In the genomic region with DNA sequence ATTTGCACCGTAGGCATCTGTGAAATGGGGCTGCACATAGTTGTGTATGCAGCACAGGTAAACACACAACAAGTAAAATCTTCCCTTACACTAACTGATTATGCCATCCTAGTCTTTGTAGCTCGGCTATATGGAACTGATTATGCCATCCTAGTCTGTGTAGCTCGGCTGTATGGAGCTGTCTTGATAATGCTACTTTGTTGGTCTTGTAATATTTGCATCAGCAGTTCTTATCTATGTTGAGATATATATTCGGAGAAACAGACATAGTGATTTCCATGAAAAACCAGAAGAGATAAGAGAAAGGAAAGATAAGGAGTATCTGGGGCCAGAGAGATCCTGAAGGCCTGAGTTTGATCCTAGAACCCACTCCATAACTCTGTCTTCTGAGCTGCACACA, we compare ENCODE assay signal across 24 mouse cellular contexts.
"Had no signal": no experiment of that assay in that cellular context is flagged by ENCODE, and none has a peak within 500 bp of the region (broad histone marks: within the 10 kb centered on the region; RNA-seq: fewer than 3 reads in every experiment).

No protein-coding gene starts in this region.

- H3K4me3 ChIP-seq: heart, embryonic 10.5 days; heart, embryonic 12.5 days; hindbrain, embryonic 10.5 days; hindbrain, embryonic 12.5 days; intestine, embryonic 15.5 days; limb, embryonic 13.5 days; limb, embryonic 15.5 days; liver, embryonic 15.5 days had no signal

- DNase-seq: gastrocnemius, postnatal 10 days; gastrocnemius, postnatal 25 days; heart, adult 18-20 months; heart, postnatal 10 days; heart, postnatal 4 days; kidney, adult 18-20 months; kidney, adult 8-10 months; kidney, postnatal 10 days; kidney, postnatal 25 days; layer of hippocampus, adult 9-11 months; layer of hippocampus, postnatal 36 days; left cerebral cortex, postnatal 4 days had no signal

- ATAC-seq: hindbrain, embryonic 16.5 days; inflammation-experienced regulatory T-cells, adult 6 months; intestine, embryonic 15.5 days; intestine, postnatal 0 days had no signal

- H3K27me3 ChIP-seq: heart, embryonic 12.5 days; intestine, embryonic 15.5 days; limb, embryonic 13.5 days; limb, embryonic 15.5 days; liver, embryonic 15.5 days had no signal

- H3K27ac ChIP-seq: heart, embryonic 10.5 days; hindbrain, embryonic 10.5 days; hindbrain, embryonic 12.5 days; hindbrain, embryonic 14.5 days; intestine, embryonic 15.5 days; limb, embryonic 13.5 days; limb, embryonic 15.5 days; liver, embryonic 15.5 days had no signal

- H3K36me3 ChIP-seq: hindbrain, embryonic 10.5 days; hindbrain, embryonic 12.5 days; liver, embryonic 15.5 days had no signal

- H3K9me3 ChIP-seq: heart, embryonic 10.5 days; heart, embryonic 12.5 days; hindbrain, embryonic 10.5 days; hindbrain, embryonic 12.5 days; intestine, embryonic 15.5 days; limb, embryonic 13.5 days; limb, embryonic 15.5 days; liver, embryonic 15.5 days had no signal

- H3K9ac ChIP-seq: heart, embryonic 12.5 days; hindbrain, embryonic 12.5 days; hindbrain, embryonic 14.5 days; intestine, embryonic 15.5 days; limb, embryonic 13.5 days; limb, embryonic 15.5 days; liver, embryonic 15.5 days had no signal

- H3K4me1 ChIP-seq: heart, embryonic 12.5 days; hindbrain, embryonic 10.5 days; hindbrain, embryonic 12.5 days; intestine, embryonic 15.5 days; limb, embryonic 13.5 days; limb, embryonic 15.5 days had no signal

- H3K4me2 ChIP-seq: heart, embryonic 12.5 days; hindbrain, embryonic 12.5 days; hindbrain, embryonic 14.5 days; intestine, embryonic 15.5 days; limb, embryonic 13.5 days; limb, embryonic 15.5 days; liver, embryonic 15.5 days had no signal
